Mouse (Mus musculus) macrophage (primary cell): ENCODE data around the gene Ciao2a. TPM values are rescaled to one million over a fixed set of nuclear protein-coding genes. Genes with fewer than 3 reads are reported as not detected.

ENCODE experiments used
- H3K27ac ChIP-seq: fragments of 350-480 bp; formaldehyde crosslinking; 2 replicates; pipeline ENCODE4 v1.9.0; 2021
- H3K36me3 ChIP-seq: fragments of 350-480 bp; formaldehyde crosslinking; 2 replicates; pipeline ENCODE4 v1.9.0; 2021; ENCODE audit errors: inconsistent target
- H3K4me3 ChIP-seq: fragments of 350-480 bp; formaldehyde crosslinking; 2 replicates; pipeline ENCODE4 v1.9.0; 2021; ENCODE audit errors: inconsistent target
- H3K79me2 ChIP-seq: fragments of 350-480 bp; formaldehyde crosslinking; 2 replicates; pipeline ENCODE4 v1.9.0; 2021; ENCODE audit errors: inconsistent target
- WGBS: methylation state at CpG from one replicate; pipeline ENCODE4 v1.1.7; 2026; ENCODE audit warnings: inconsistent platforms; ENCODE audit not compliant: missing documents; 5-methylcytosine and 5-hydroxymethylcytosine counted together
- polyA plus RNA-seq: library from polyadenylated mRNA; stranded (reverse); fragments of 250-400 nt; gene quantifications from 3 replicates; pipeline ENCODE4 v1.2.4, GENCODE M21; 2018; ENCODE audit warnings: inconsistent platforms

Gene Ciao2a
- polyA plus RNA-seq, 1 experiment from 2014 or later: 103 TPM

DNA sequence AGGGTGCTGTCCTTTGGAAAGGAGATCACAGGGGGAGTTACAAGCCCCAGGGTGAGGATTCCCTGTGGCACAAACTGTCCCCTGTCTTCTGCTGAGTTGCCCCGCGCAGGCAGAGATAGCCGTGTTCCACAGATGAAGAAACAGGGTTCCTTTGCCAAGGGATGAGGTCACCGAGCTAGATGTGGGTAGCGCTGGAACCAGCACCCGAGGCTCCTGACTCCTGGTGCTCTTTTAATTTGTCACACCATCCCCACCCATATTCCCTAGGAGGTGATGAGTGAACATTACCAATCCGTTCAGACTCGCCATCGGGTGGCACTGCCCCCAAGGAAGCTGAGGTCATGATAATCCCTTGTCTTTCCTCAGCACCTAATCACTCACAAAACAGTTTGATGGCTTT, 36.6 kb downstream of the Ciao2a start:
- H3K4me3 ChIP-seq: no peak overlapping the region
- H3K27ac ChIP-seq: no peak overlapping the region
- no peaks in the 10 kb centered on the region for H3K79me2 ChIP-seq
- 81% methylated on average over 9 of the region's 9 CpGs for WGBS
- H3K36me3 ChIP-seq: no peaks in the 10 kb centered on the region

DNA sequence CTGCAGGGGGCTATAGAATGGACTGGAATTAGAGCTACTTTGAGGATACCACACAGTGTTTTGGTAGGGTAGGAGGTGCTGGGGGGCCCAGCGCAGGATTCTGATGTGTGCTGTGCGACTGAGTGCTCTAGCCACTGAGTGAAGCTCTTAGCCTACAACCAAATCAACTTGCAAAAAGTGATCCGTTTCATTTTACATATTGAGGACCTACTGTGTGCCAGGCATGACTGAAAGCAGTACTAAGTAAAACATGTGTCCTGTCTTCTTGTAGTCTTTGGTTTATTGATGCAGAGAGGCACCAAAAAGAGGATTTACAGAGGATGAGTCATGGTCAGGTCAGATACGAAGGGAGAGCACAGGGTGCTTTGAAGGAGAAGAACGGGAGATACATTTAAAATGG, 40.8 kb downstream of the Ciao2a start:
- H3K27ac ChIP-seq: no peak overlapping the region
- H3K36me3 ChIP-seq: no peaks in the 10 kb centered on the region
- WGBS: 85% methylated on average over 5 of the region's 5 CpGs

DNA sequence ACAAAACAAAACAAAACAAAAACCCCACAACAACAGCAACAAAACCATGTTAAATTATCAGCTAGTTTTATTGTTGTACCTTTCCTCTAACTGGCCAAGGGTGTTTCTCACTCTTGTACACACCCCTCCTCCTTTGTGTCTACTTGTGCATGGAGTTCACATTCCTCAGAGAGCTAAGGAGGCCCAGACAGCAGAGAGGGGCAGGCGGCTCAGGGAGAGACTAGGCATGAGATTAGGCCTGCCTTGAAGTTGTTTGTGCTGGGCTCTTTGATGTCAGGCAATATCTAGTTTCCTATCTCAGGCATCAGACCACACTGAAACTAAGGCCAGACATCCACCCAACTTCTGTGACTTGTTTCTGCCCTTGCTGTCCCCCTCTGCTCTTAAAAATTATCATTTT, 41.8 kb downstream of the Ciao2a start:
- 86% methylated on average over 1 of the region's 1 CpGs for WGBS

More for the DNA sequence above, 40.8 kb downstream of the Ciao2a start:
- Histone ChIP-seq H3K4me3 (no peak overlapping the region), H3K79me2 (no peaks in the 10 kb centered on the region)

DNA sequence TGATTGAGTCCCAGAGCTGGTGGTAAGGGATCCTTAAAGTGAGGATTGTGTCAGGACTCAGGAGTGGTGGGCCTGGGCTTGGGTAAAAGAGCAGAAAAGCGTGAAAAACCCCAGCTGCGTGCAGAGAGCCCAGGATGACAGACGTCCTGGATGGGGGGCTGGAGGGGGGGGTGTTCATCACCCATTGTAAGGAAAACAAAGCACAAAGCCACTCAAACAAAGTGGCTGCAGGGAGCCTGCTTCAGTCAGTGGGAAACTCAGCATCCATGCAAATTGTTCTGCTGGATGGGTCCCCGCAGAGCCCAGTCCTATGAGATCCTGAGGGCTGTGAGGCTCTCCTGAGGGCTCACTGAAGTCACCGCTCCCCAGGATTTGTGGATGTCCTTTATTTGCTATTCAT, 44.1 kb downstream of the Ciao2a start:
- no peaks in the 10 kb centered on the region for H3K79me2 ChIP-seq
- no peak overlapping the region for H3K27ac ChIP-seq
- WGBS: 95% methylated on average over 5 of the region's 5 CpGs
- H3K36me3 ChIP-seq: no peaks in the 10 kb centered on the region
- no peak overlapping the region for H3K4me3 ChIP-seq

More for the DNA sequence above, 41.8 kb downstream of the Ciao2a start:
- Histone ChIP-seq H3K4me3 (no peak overlapping the region), H3K79me2 (no peaks in the 10 kb centered on the region), H3K27ac (no peak overlapping the region), H3K36me3 (no peaks in the 10 kb centered on the region)

DNA sequence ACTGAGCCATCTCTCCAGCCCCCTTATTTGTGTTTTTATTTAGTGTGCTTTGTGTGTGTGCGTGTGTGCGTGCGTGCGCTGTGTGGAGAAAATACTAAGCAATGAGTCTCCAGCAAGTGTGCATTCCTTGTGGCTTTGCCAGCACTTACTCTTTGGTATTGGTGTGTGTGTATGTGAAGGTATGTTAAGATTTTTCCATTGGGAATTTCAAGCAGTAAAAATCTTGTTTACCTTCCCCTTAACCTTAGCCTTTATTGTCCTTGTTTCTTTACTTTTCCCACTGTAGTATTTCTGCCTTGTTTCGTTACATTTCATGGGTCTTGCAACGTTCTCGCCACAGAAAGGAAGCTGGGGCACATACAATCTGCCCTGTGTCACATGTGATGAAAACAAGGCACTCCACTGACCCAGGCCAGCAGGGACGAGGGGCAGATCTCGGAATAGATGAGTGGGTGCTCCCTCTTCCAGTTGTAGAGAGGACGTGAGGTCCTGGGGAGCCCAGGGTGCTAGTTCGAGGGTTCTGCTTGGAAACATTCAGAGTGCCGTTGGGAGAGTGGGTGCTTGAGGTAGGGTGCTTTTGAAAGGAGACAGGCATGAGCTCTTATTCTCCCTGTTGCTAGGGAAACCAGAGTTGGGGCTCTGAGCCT, 45.0 kb downstream of the Ciao2a start:
- H3K27ac ChIP-seq: no peak overlapping the region
- H3K4me3 ChIP-seq: no peak overlapping the region
- no peaks in the 10 kb centered on the region for H3K79me2 ChIP-seq
- 84% methylated on average over 11 of the region's 12 CpGs for WGBS
- no peaks in the 10 kb centered on the region for H3K36me3 ChIP-seq

DNA sequence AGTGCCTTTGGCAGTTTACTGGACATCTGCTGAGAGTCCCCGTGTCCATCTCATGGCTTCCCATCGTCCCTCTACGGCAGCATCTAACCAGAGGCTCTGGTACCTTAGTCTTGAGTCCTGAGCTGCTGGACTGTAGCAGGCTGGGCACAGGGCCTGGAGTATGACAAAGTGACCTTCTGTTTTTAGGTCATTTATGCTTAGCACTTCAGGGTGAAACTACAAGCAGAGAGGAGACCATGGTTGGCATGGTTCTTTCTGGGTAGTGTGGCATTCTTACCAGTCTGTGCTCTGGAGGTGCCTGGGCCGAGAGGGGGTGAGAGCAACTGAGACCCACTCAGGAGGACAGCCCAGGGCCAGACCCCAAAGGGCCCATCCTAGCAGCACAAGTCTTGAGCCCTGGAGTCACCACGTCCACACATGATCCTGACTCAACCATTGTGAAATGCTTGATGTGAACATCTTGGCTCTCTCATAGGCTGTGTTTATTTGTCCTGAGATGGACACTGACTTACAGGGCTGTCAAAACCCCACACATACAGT, 47.0 kb downstream of the Ciao2a start:
- no peaks in the 10 kb centered on the region for H3K79me2 ChIP-seq
- H3K27ac ChIP-seq: no peak overlapping the region
- no peak overlapping the region for H3K4me3 ChIP-seq
- WGBS: 95% methylated on average over 4 of the region's 5 CpGs
- no peaks in the 10 kb centered on the region for H3K36me3 ChIP-seq

DNA sequence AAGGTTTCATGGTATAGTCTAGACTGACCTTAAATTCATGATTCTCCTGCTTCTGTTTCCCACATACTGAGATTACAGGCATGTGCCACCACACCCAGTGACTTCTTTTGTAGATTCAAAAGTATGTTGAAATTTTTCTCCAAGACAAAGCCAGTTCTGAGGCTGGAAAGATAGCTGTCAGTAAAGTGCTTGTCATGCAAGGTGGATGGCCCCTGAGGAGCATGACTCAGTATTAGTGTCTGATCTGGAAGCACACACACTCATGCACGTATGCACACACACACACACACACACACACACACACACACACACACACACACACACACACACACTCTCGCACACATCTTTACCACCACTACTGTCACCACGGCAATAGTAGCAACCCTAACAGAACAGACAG, 48.6 kb downstream of the Ciao2a start:
- Histone ChIP-seq H3K36me3 (no peaks in the 10 kb centered on the region), H3K27ac (no peak overlapping the region), H3K4me3 (no peak overlapping the region), H3K79me2 (no peaks in the 10 kb centered on the region)
- WGBS: 100% methylated on average over 3 of the region's 3 CpGs

DNA sequence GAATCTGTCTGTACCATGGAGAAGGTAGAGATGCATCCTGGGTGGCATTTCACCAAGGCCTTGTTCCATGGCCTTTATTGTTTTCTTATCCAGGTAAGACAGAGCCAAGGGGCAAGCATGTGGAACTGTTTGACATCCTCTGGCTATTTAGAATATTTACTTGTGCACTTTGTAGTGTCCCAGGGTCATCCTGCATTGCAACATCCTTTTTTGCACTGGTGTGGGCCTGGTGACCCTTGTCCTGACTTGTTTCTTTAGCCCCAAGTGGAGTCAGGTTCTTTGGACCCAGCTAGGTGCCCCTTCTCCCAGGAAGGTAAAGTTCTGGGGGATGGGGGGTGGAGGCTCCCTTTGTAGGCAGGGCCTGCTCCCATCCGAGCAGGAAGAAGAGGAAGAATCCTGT, 51.6 kb downstream of the Ciao2a start:
- Histone ChIP-seq H3K27ac (no peak overlapping the region), H3K4me3 (no peak overlapping the region), H3K79me2 (no peaks in the 10 kb centered on the region), H3K36me3 (no peaks in the 10 kb centered on the region)
- WGBS: 64% methylated on average over 1 of the region's 1 CpGs

DNA sequence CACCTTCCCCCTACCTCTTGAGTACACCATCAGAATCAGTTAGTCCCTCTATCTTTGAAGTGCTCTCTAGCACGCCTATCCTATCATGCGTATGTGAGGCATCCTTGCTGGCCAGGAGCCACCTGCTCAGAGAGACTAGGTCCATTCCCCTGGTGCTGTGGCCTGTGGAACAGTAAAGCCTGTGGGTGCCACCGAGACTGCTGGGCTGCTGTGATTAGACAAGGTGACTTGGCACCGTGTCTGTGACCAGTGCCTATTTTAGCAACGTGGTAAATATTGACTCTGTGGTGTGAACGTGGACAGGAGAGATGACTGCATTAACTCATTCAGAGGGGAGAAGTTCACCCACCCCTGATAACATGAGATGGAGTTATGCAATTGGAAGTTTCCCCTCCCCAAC, 53.4 kb downstream of the Ciao2a start:
- Histone ChIP-seq H3K36me3 (no peaks in the 10 kb centered on the region), H3K27ac (no peak overlapping the region), H3K4me3 (no peak overlapping the region), H3K79me2 (no peaks in the 10 kb centered on the region)
- 62% methylated on average over 6 of the region's 6 CpGs for whole genome bisulfite sequencing

DNA sequence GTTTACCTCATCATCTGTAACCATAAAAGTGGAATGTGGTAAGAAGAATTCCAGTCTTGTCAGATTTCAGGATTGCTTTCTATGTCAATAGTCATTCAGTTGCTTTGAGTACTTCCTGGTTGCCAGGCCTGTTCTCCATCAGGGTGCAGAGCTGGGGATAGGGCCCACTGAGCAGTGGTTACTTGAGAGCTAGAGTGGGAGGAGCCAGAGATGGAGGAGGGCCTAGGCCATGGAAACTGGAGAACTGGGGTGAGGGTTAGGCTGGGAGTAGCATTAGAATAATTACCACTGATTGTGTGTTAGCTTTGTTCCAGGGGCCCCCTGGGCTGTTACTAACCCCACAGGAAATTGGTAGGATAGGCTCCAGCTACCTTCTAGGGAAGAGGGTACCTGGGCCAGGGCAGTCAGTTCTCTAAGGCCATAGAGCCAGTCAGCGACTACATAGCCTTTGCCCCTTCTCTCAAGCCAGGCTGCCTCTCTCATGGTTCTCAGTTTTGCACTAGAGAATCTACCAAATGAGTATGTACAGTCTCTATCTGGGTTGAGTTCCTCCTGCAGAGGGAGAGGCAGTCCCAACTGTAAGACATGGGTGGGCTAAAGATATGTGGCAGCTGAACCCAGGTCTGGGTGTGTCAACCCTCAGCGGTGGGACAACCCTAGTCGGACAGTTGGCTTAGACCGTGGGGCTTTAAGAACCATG, 54.9 kb downstream of the Ciao2a start:
- WGBS: 94% methylated on average over 4 of the region's 4 CpGs
- Histone ChIP-seq H3K27ac (no peak overlapping the region), H3K36me3 (no peaks in the 10 kb centered on the region), H3K4me3 (no peak overlapping the region), H3K79me2 (no peaks in the 10 kb centered on the region)

DNA sequence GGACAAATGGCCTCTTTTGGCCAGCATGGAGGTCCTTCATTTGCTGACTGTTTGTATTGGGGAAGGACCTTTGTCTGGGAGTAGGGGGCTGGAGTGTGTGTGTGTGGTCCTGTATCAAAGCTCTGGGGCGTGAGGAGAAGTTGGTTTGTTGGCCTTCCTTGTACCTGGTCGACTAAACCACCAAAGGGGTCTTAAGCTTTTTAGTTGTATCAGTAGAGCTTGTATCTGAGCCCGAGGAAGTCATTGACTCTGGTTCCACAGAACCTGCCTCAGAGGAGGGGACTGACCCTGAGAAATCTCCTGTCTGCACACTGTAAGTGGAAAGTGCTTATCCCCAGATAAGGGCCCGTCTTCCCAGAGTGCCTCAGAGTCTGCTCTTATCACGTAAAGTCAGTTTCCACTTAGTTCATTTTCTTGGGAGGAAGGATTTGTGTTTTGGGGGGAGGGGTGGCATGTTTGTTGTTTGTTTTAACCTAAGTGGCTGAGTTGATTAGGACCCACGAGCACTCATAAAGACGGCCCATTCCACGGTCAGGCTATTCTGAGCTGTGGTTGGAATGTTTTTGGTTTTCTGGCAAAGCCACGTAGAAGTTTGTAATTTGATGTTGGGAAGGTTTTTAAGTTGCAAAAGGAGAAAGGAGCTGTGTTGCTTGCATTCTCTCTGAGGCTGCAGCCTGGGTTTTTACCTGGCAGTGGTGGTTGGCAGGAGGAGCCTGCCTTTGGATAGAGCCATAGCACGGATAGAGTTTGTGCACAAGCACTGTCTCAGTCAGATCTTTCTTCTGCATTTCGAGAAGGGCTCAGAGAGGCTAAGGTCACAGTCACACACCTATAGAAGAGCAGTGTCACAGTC, 55.6 kb downstream of the Ciao2a start:
- Histone ChIP-seq H3K36me3 (no peaks in the 10 kb centered on the region), H3K4me3 (no peak overlapping the region), H3K27ac (no peak overlapping the region), H3K79me2 (no peaks in the 10 kb centered on the region)
- WGBS: 78% methylated on average over 11 of the region's 11 CpGs

DNA sequence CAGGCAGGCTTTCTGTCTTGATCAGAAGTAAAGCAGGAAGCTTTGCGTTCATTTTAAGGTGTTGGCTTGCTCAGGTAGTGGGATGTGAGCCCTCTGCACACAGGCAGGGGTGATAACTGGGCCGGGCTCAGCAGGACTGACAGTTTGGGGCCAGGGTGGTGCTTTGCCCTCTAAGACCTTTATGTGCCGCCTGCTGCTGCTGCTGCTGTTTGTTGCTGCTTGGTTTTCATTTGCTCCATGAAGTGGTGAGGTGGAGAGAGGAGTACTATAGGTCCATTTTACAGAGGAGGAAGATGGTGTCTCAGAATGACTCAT, 56.2 kb downstream of the Ciao2a start:
- Histone ChIP-seq H3K79me2 (no peaks in the 10 kb centered on the region), H3K27ac (no peak overlapping the region), H3K36me3 (no peaks in the 10 kb centered on the region), H3K4me3 (no peak overlapping the region)
- 100% methylated on average over 3 of the region's 3 CpGs for WGBS

DNA sequence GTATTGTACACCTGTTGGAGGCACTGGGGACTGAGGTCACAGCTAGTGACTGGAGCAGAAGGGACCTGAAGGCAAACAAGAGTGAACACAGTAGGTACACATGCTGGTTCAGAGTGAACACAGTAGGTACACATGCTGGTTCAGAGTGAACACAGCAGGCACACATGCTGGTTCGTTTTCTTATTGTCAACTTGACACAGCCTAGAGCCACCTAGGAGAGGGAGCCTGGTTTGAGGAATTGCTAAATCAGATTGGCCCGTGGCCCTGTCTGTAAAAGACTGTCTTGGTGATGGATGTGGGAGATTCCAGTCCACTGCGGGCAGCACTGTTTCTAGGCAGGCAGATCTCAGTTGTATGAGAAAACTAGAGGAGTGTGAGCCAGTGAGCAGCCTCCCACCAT, 56.6 kb downstream of the Ciao2a start:
- Histone ChIP-seq H3K27ac (no peak overlapping the region), H3K36me3 (no peaks in the 10 kb centered on the region), H3K79me2 (no peaks in the 10 kb centered on the region), H3K4me3 (no peak overlapping the region)
- 82% methylated on average over 3 of the region's 3 CpGs for WGBS

DNA sequence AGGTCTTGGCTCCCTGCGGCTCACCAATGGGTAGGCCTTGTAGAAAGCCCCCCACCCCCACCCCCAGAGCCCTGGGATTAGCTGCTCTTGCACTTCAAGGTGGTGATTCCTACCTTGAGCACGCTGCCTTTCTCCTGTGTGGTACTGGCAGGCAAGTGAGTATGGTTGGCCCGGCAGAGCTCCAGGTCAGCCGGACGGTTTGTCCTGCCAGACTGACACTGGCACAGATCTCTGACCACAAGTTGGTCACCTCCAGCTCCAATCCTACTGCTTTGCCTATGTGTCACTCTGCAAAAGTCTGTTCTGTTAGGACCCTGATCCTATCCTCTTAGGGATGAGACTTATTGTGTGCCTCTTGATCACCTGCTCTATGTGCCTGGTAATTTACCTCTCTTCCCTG, 58.2 kb downstream of the Ciao2a start:
- H3K36me3 ChIP-seq: no peaks in the 10 kb centered on the region
- WGBS: 90% methylated on average over 5 of the region's 5 CpGs
- no peak overlapping the region for H3K27ac ChIP-seq
- H3K79me2 ChIP-seq: no peaks in the 10 kb centered on the region
- no peak overlapping the region for H3K4me3 ChIP-seq

DNA sequence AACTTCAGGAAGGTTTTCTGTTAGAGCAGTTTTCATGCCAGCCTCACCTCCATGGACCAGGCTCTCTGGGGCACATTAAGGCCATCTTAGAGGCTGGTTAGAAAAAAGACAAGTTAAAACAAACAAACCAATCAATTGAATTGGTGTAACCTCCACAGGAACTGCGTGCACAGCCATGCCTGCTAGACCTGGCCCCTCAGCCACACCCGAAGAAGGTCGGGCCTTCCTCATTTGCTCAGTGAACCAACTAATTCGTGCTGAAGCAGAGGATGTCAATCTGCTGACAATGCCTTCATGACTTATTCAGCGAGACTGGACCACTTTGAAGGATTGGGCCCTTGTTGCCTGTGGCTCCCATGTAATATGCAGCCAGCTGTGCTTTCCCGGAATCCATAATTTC, 60.0 kb downstream of the Ciao2a start:
- H3K4me3 ChIP-seq: no peak overlapping the region
- WGBS: 41% methylated on average over 6 of the region's 6 CpGs
- no peaks in the 10 kb centered on the region for H3K79me2 ChIP-seq
- H3K36me3 ChIP-seq: no peaks in the 10 kb centered on the region
- no peak overlapping the region for H3K27ac ChIP-seq
